8 mouse cellular contexts compared by ENCODE assay signal in genomic region chr5:125392618-125392976, GRCm38 (mm10). TPM values are rescaled to one million over a fixed set of nuclear protein-coding genes. Genes with fewer than 3 reads are reported as not detected.
DNase-seq lines count a peak whose midpoint lies in the region; ATAC-seq and TF ChIP-seq lines count a peak whose summit lies in the region.

No protein-coding gene starts in this region.

- no peak for ATAC-seq in embryonic facial prominence, embryonic 13.5 days (ENCODE audit: insufficient number of reproducible peaks, insufficient read depth, low FRiP score, low TSS enrichment, low read depth)
- 0 out of 2 replicates have a peak, but pooled peaks have one; percentile 2 for ATAC-seq in hindbrain, postnatal 0 days

- H3K79me2 ChIP-seq in liver, adult 2 months (ENCODE audit: control insufficient read depth, insufficient read depth, low read length) = peaks cover 12% of the 10 kb centered on the region
- peaks cover 26% of the 10 kb centered on the region for H3K79me2 ChIP-seq in myocyte (ENCODE audit: control insufficient read depth, insufficient read depth)

- H3K36me3 ChIP-seq in liver, adult 2 months (ENCODE audit: control insufficient read depth, insufficient read depth, low read length) = peaks cover 10% of the 10 kb centered on the region
- no peaks in the 10 kb centered on the region for H3K36me3 ChIP-seq in embryonic facial prominence, embryonic 13.5 days
- no peaks in the 10 kb centered on the region for H3K36me3 ChIP-seq in hindbrain, postnatal 0 days (ENCODE audit: insufficient read depth, low read length)
- H3K36me3 ChIP-seq in myocyte (ENCODE audit: control insufficient read depth, insufficient read depth) = peaks cover 10% of the 10 kb centered on the region

- no peak overlapping the region for H3ac ChIP-seq in myocyte (ENCODE audit: control insufficient read depth, insufficient read length)

- H3K4me3 ChIP-seq in liver, adult 2 months (ENCODE audit: insufficient read depth, low read depth, low read length) = peak overlapping the region; percentile 37
- peak overlapping the region; percentile 45 for H3K4me3 ChIP-seq in embryonic facial prominence, embryonic 13.5 days
- H3K4me3 ChIP-seq in hindbrain, postnatal 0 days (ENCODE audit: low read length) = no peak overlapping the region
- peak overlapping the region; percentile 100 for H3K4me3 ChIP-seq in myocyte

- DNase-seq in liver, adult 2 months (ENCODE audit: extremely low read depth, low read depth, low spot score) = no peak
- DNase-seq in liver = no peak
- no peak for DNase-seq in hindbrain, postnatal 0 days (ENCODE audit: low spot score)
- DNase-seq in left cerebral cortex, postnatal 25 days (ENCODE audit: low spot score in 2 of 2) = no peak
- DNase-seq in frontal cortex, adult 2 months (ENCODE audit: extremely low spot score in 1 of 2, low spot score in 1 of 2) = no peak
- DNase-seq in ovary, adult 18-20 months (ENCODE audit: low spot score) = no peak

- no peak for TF ChIP-seq CTCF in liver, adult 2 months (IDR thresholded peaks at IDR 0.05; ENCODE audit: low read depth, low read length)
- no peak for TF ChIP-seq CTCF in hindbrain, postnatal 0 days (IDR thresholded peaks at IDR 0.05; ENCODE audit: low read depth)

- H3K4me1 ChIP-seq in liver, adult 2 months (ENCODE audit: control insufficient read depth, insufficient read depth, low read length) = peaks cover 16% of the 10 kb centered on the region
- peaks cover 42% of the 10 kb centered on the region for H3K4me1 ChIP-seq in embryonic facial prominence, embryonic 13.5 days
- peaks cover 18% of the 10 kb centered on the region for H3K4me1 ChIP-seq in hindbrain, postnatal 0 days (ENCODE audit: insufficient read depth, low read length)

- peak overlapping the region; percentile 97 for H3K27ac ChIP-seq in liver, adult 2 months (replicated peaks; ENCODE audit: insufficient read depth, low read depth, low read length)
- peak overlapping the region; percentile 98 for H3K27ac ChIP-seq in embryonic facial prominence, embryonic 13.5 days
- H3K27ac ChIP-seq in hindbrain, postnatal 0 days = peak overlapping the region; percentile 99

- no peaks in the 10 kb centered on the region for H3K27me3 ChIP-seq in liver, adult 2 months (ENCODE audit: control insufficient read depth, insufficient read depth, low read length)
- H3K27me3 ChIP-seq in embryonic facial prominence, embryonic 13.5 days = no peaks in the 10 kb centered on the region
- no peaks in the 10 kb centered on the region for H3K27me3 ChIP-seq in hindbrain, postnatal 0 days (ENCODE audit: insufficient read depth, low read length)
- H3K27me3 ChIP-seq in myocyte (ENCODE audit: control insufficient read depth, insufficient read depth, insufficient read length) = no peaks in the 10 kb centered on the region

- H3K4me2 ChIP-seq in embryonic facial prominence, embryonic 13.5 days = peak overlapping the region; percentile 71
- peak overlapping the region; percentile 49 for H3K4me2 ChIP-seq in hindbrain, postnatal 0 days (ENCODE audit: low read depth, low read length)
- H3K4me2 ChIP-seq in myocyte (ENCODE audit: low read depth) = peak overlapping the region; percentile 97

- TF ChIP-seq POLR2A in liver, adult 2 months (IDR thresholded peaks at IDR 0.05; ENCODE audit: extremely low read depth, insufficient read depth, low read length) = no peak
- no peak for TF ChIP-seq POLR2A in myocyte (IDR thresholded peaks at IDR 0.05; ENCODE audit: insufficient read length, low read depth)

- intact Hi-C loops in left cerebral cortex, postnatal 25 days (cut with DNase I) = no loop called here

- H3K9ac ChIP-seq in liver, adult 2 months (ENCODE audit: low read depth, low read length) = peak overlapping the region; percentile 73
- H3K9ac ChIP-seq in embryonic facial prominence, embryonic 13.5 days = peak overlapping the region; percentile 76; the same call in 1 of the 2 replicates
- 0 out of 2 replicates have a peak overlapping the region, but pooled peaks have one; percentile 14 for H3K9ac ChIP-seq in hindbrain, postnatal 0 days (replicated peaks; ENCODE audit: low read length)

- no peaks in the 10 kb centered on the region for H3K9me3 ChIP-seq in embryonic facial prominence, embryonic 13.5 days
- H3K9me3 ChIP-seq in hindbrain, postnatal 0 days (ENCODE audit: low read length) = no peaks in the 10 kb centered on the region

- 2% methylated on average over 1 of the region's 1 CpGs for WGBS in liver, adult 2 months
- 18% methylated on average over 1 of the region's 1 CpGs for WGBS in embryonic facial prominence, embryonic 13.5 days
- 7% methylated on average over 1 of the region's 1 CpGs for WGBS in hindbrain, postnatal 0 days

TF ChIP-seq in myocyte, 11 proteins besides CTCF, POLR2A, EP300 and RAD21:
- TF ChIP-seq REST (IDR thresholded peaks at IDR 0.05; ENCODE audit: insufficient read depth, insufficient read length) = no peak
- no peak for TF ChIP-seq MAX (IDR thresholded peaks at IDR 0.05; ENCODE audit: low read depth)
- peak in 1 of 3 experiments; percentile 51 for TF ChIP-seq MYOG (IDR thresholded peaks at IDR 0.05; ENCODE audit: control insufficient read depth in 1 of 3, insufficient read depth in 1 of 3, insufficient read length in 2 of 3, low read depth in 2 of 3)
- peak in 1 of 3 experiments; percentile 28 for TF ChIP-seq MYOD1 (IDR thresholded peaks at IDR 0.05; ENCODE audit: control insufficient read depth in 1 of 3, insufficient read length in 2 of 3, low read depth in 2 of 3)
TF ChIP-seq in myocyte: peak in this region for 2.

RNA-seq across cellular contexts. Expression of gene Ubc, which starts 2.6 kb away (rescaled TPM):
- 634 and 1,049 TPM in 2 replicates for total RNA-seq in liver, adult 2 months (2014; rRNA removed)
- 990 and 1,297 TPM in 2 replicates for polyA plus RNA-seq in liver, adult 2 months (2012; rRNA removed)
- polyA plus RNA-seq in embryonic facial prominence, embryonic 13.5 days (2015; fragmentation: Nextera tagmentation; extraction: Ambion mirVana) = 979 and 1,012 TPM in 2 replicates
- 911 and 1,042 TPM in 2 replicates for total RNA-seq in hindbrain, postnatal 0 days (2014; rRNA removed)
- polyA plus RNA-seq in hindbrain, postnatal 0 days (2015; fragmentation: Nextera tagmentation; extraction: Ambion mirVana) = 1,155 and 1,219 TPM in 2 replicates
- 878 TPM for polyA plus RNA-seq in myocyte (2012; fragmentation: generic; extraction: Trizol)
- 100 to 1,000 TPM; 810 to 811 TPM for total RNA-seq in left cerebral cortex, postnatal 25 days (2021)
- 699 and 744 TPM in 2 replicates for polyA plus RNA-seq in frontal cortex, adult 2 months (2012; rRNA removed)

RNA-seq across cellular contexts. Expression of gene Gm10382, which starts 3.5 kb away (rescaled TPM):
- total RNA-seq in liver, adult 2 months (2014; rRNA removed) = 0.13 TPM in 1 of 2 replicates, not detected in the other
- 0.16 and 0.24 TPM in 2 replicates for polyA plus RNA-seq in liver, adult 2 months (2012; rRNA removed)
- 0.29 and 0.34 TPM in 2 replicates for polyA plus RNA-seq in embryonic facial prominence, embryonic 13.5 days (2015; fragmentation: Nextera tagmentation; extraction: Ambion mirVana)
- total RNA-seq in hindbrain, postnatal 0 days (2014; rRNA removed) = 1.3 TPM in 1 of 2 replicates, not detected in the other
- polyA plus RNA-seq in hindbrain, postnatal 0 days (2015; fragmentation: Nextera tagmentation; extraction: Ambion mirVana) = 0.48 and 0.66 TPM in 2 replicates
- 1.9 TPM for polyA plus RNA-seq in myocyte (2012; fragmentation: generic; extraction: Trizol)
- under 1 TPM in 1 of 2 experiments, not detected in 1; 0.46 TPM for total RNA-seq in left cerebral cortex, postnatal 25 days (2021)
- polyA plus RNA-seq in frontal cortex, adult 2 months (2012; rRNA removed) = 0.22 and 0.40 TPM in 2 replicates

RNA-seq across cellular contexts. Expression of gene Dhx37, which starts 41.3 kb away (rescaled TPM):
- 3.8 and 5.6 TPM in 2 replicates for total RNA-seq in liver, adult 2 months (2014; rRNA removed)
- 12.0 and 14.0 TPM in 2 replicates for polyA plus RNA-seq in liver, adult 2 months (2012; rRNA removed)
- polyA plus RNA-seq in embryonic facial prominence, embryonic 13.5 days (2015; fragmentation: Nextera tagmentation; extraction: Ambion mirVana) = 13.9 and 14.7 TPM in 2 replicates
- total RNA-seq in hindbrain, postnatal 0 days (2014; rRNA removed) = 15.8 and 27.5 TPM in 2 replicates
- 8.0 and 9.8 TPM in 2 replicates for polyA plus RNA-seq in hindbrain, postnatal 0 days (2015; fragmentation: Nextera tagmentation; extraction: Ambion mirVana)
- 17.2 TPM for polyA plus RNA-seq in myocyte (2012; fragmentation: generic; extraction: Trizol)
- total RNA-seq in left cerebral cortex, postnatal 25 days (2021) = 10 to 100 TPM; 11.4 to 15.2 TPM
- 12.4 and 17.2 TPM in 2 replicates for polyA plus RNA-seq in frontal cortex, adult 2 months (2012; rRNA removed)

RNA-seq across cellular contexts. Expression of gene Bri3bp, which starts 48.8 kb away (rescaled TPM):
- 7.7 and 8.8 TPM in 2 replicates for total RNA-seq in liver, adult 2 months (2014; rRNA removed)
- 18.3 and 23.0 TPM in 2 replicates for polyA plus RNA-seq in liver, adult 2 months (2012; rRNA removed)
- 33.5 and 36.1 TPM in 2 replicates for polyA plus RNA-seq in embryonic facial prominence, embryonic 13.5 days (2015; fragmentation: Nextera tagmentation; extraction: Ambion mirVana)
- total RNA-seq in hindbrain, postnatal 0 days (2014; rRNA removed) = 89.3 and 91.2 TPM in 2 replicates
- polyA plus RNA-seq in hindbrain, postnatal 0 days (2015; fragmentation: Nextera tagmentation; extraction: Ambion mirVana) = 41.7 and 44.2 TPM in 2 replicates
- 24.8 TPM for polyA plus RNA-seq in myocyte (2012; fragmentation: generic; extraction: Trizol)
- 10 to 100 TPM; 92.5 to 95.3 TPM for total RNA-seq in left cerebral cortex, postnatal 25 days (2021)
- polyA plus RNA-seq in frontal cortex, adult 2 months (2012; rRNA removed) = 31.6 and 34.1 TPM in 2 replicates

RNA-seq across cellular contexts. Expression of gene Scarb1, which starts 51.7 kb away (rescaled TPM):
- total RNA-seq in liver, adult 2 months (2014; rRNA removed) = 72.4 and 108 TPM in 2 replicates
- 189 and 223 TPM in 2 replicates for polyA plus RNA-seq in liver, adult 2 months (2012; rRNA removed)
- polyA plus RNA-seq in embryonic facial prominence, embryonic 13.5 days (2015; fragmentation: Nextera tagmentation; extraction: Ambion mirVana) = 53.9 and 55.6 TPM in 2 replicates
- 70.3 and 71.7 TPM in 2 replicates for total RNA-seq in hindbrain, postnatal 0 days (2014; rRNA removed)
- polyA plus RNA-seq in hindbrain, postnatal 0 days (2015; fragmentation: Nextera tagmentation; extraction: Ambion mirVana) = 53.9 and 56.1 TPM in 2 replicates
- 28.6 TPM for polyA plus RNA-seq in myocyte (2012; fragmentation: generic; extraction: Trizol)
- total RNA-seq in left cerebral cortex, postnatal 25 days (2021) = 10 to 100 TPM; 24.6 to 28.9 TPM
- 34.1 and 37.7 TPM in 2 replicates for polyA plus RNA-seq in frontal cortex, adult 2 months (2012; rRNA removed)

Comparison
In these comparisons a context has a peak if more than half of its experiments do, and no peak if none do; other contexts are left out.
1. H3K9ac ChIP-seq: peak in every context shown above with its lines; median percentile 76 in embryonic facial prominence, embryonic 13.5 days; 73 in liver, adult 2 months; 14 in hindbrain, postnatal 0 days.